Mouse (Mus musculus): ENCODE measurements around the gene Lrrc75a. TPM values are rescaled to one million over a fixed set of nuclear protein-coding genes. Genes with fewer than 3 reads are reported as not detected.

The Lrrc75a gene
- polyA plus RNA-seq, 1 experiment from 2014 or later: 10.6 TPM

GRCm38 (mm10) chr11:62646958-62647515 is 1.3 kb downstream of the Lrrc75a start:
- ATAC-seq: no peak
- Histone ChIP-seq H3K27ac (ENCODE audit: low read length) (no peak overlapping the region), H3K27me3 (replicated peaks; ENCODE audit: control insufficient read depth, insufficient read depth, low read length) (no peaks in the 10 kb centered on the region), H3K4me2 (ENCODE audit: low read length) (peak overlapping the region; percentile 92), H3K4me1 (replicated peaks; ENCODE audit: control insufficient read depth, insufficient read depth, low read length) (peaks cover 47% of the 10 kb centered on the region), H3K36me3 (ENCODE audit: control insufficient read depth, insufficient read depth) (no peaks in the 10 kb centered on the region), H3K9ac (replicated peaks; ENCODE audit: low read depth, low read length) (peak overlapping the region; percentile 81; the same call in 1 of the 2 replicates), H3K4me3 (replicated peaks; ENCODE audit: low read length) (peak overlapping the region; percentile 74), H3K9me3 (ENCODE audit: control insufficient read depth, low read length) (no peaks in the 10 kb centered on the region)
- WGBS: 57% methylated on average over 7 of the region's 7 CpGs

- no peak for ATAC-seq
- peak overlapping the region; percentile 92 for H3K4me2 ChIP-seq (ENCODE audit: low read length)
- H3K27ac ChIP-seq (ENCODE audit: low read length): no peak overlapping the region; the same call in 1 of the 2 replicates
- peak overlapping the region; percentile 27 for H3K4me3 ChIP-seq (replicated peaks; ENCODE audit: low read length)
- H3K9me3 ChIP-seq (ENCODE audit: control insufficient read depth, low read length): no peaks in the 10 kb centered on the region
- H3K9ac ChIP-seq (replicated peaks; ENCODE audit: low read depth, low read length): peak overlapping the region; percentile 49
- no peaks in the 10 kb centered on the region for H3K36me3 ChIP-seq (ENCODE audit: control insufficient read depth, insufficient read depth)
- WGBS: 14% methylated on average over 4 of the region's 4 CpGs
- H3K27me3 ChIP-seq (replicated peaks; ENCODE audit: control insufficient read depth, insufficient read depth, low read length): no peaks in the 10 kb centered on the region
- peaks cover 47% of the 10 kb centered on the region for H3K4me1 ChIP-seq (replicated peaks; ENCODE audit: control insufficient read depth, insufficient read depth, low read length)
Observed at GRCm38 (mm10) chr11:62646495-62646843, 1.9 kb downstream of the Lrrc75a start.

- Histone ChIP-seq H3K36me3 (ENCODE audit: control insufficient read depth, insufficient read depth) (no peaks in the 10 kb centered on the region), H3K9ac (replicated peaks; ENCODE audit: low read depth, low read length) (peak overlapping the region; percentile 49), H3K27me3 (replicated peaks; ENCODE audit: control insufficient read depth, insufficient read depth, low read length) (no peaks in the 10 kb centered on the region), H3K4me2 (ENCODE audit: low read length) (peak overlapping the region; percentile 92), H3K27ac (ENCODE audit: low read length) (no peak overlapping the region; the same call in 1 of the 2 replicates), H3K4me1 (replicated peaks; ENCODE audit: control insufficient read depth, insufficient read depth, low read length) (peaks cover 47% of the 10 kb centered on the region), H3K4me3 (replicated peaks; ENCODE audit: low read length) (peak overlapping the region; percentile 27), H3K9me3 (ENCODE audit: control insufficient read depth, low read length) (no peaks in the 10 kb centered on the region)
- 33% methylated on average over 8 of the region's 8 CpGs for WGBS
- ATAC-seq: no peak
Observed at GRCm38 (mm10) chr11:62645732-62646494, 2.4 kb downstream of the Lrrc75a start.

GRCm38 (mm10) chr11:62645337-62645675 is 3.0 kb downstream of the Lrrc75a start:
- H3K36me3 ChIP-seq (ENCODE audit: control insufficient read depth, insufficient read depth): no peaks in the 10 kb centered on the region
- H3K9me3 ChIP-seq (ENCODE audit: control insufficient read depth, low read length): no peaks in the 10 kb centered on the region
- H3K27ac ChIP-seq (ENCODE audit: low read length): no peak overlapping the region
- 88% methylated on average over 4 of the region's 4 CpGs for WGBS
- ATAC-seq: no peak
- H3K4me1 ChIP-seq (replicated peaks; ENCODE audit: control insufficient read depth, insufficient read depth, low read length): peaks cover 47% of the 10 kb centered on the region
- H3K27me3 ChIP-seq (replicated peaks; ENCODE audit: control insufficient read depth, insufficient read depth, low read length): no peaks in the 10 kb centered on the region
- no peak overlapping the region for H3K9ac ChIP-seq (replicated peaks; ENCODE audit: low read depth, low read length)
- H3K4me3 ChIP-seq (replicated peaks; ENCODE audit: low read length): no peak overlapping the region
- H3K4me2 ChIP-seq (ENCODE audit: low read length): no peak overlapping the region; the same call in 1 of the 2 replicates

- no peak for ATAC-seq
- Histone ChIP-seq H3K9ac (replicated peaks; ENCODE audit: low read depth, low read length) (no peak overlapping the region), H3K4me3 (replicated peaks; ENCODE audit: low read length) (no peak overlapping the region), H3K9me3 (ENCODE audit: control insufficient read depth, low read length) (no peaks in the 10 kb centered on the region), H3K4me2 (ENCODE audit: low read length) (no peak overlapping the region), H3K27me3 (replicated peaks; ENCODE audit: control insufficient read depth, insufficient read depth, low read length) (no peaks in the 10 kb centered on the region), H3K4me1 (replicated peaks; ENCODE audit: control insufficient read depth, insufficient read depth, low read length) (peaks cover 47% of the 10 kb centered on the region), H3K27ac (ENCODE audit: low read length) (no peak overlapping the region), H3K36me3 (ENCODE audit: control insufficient read depth, insufficient read depth) (no peaks in the 10 kb centered on the region)
- 88% methylated on average over 5 of the region's 5 CpGs for WGBS
Observed at GRCm38 (mm10) chr11:62644602-62645336, 3.6 kb downstream of the Lrrc75a start.

- Histone ChIP-seq H3K27me3 (replicated peaks; ENCODE audit: control insufficient read depth, insufficient read depth, low read length) (no peaks in the 10 kb centered on the region), H3K27ac (ENCODE audit: low read length) (no peak overlapping the region), H3K4me1 (replicated peaks; ENCODE audit: control insufficient read depth, insufficient read depth, low read length) (peaks cover 43% of the 10 kb centered on the region), H3K4me3 (replicated peaks; ENCODE audit: low read length) (no peak overlapping the region), H3K9me3 (ENCODE audit: control insufficient read depth, low read length) (no peaks in the 10 kb centered on the region), H3K4me2 (ENCODE audit: low read length) (no peak overlapping the region), H3K9ac (replicated peaks; ENCODE audit: low read depth, low read length) (no peak overlapping the region), H3K36me3 (ENCODE audit: control insufficient read depth, insufficient read depth) (no peaks in the 10 kb centered on the region)
- no peak for ATAC-seq
- 83% methylated on average over 10 of the region's 10 CpGs for WGBS
Observed at GRCm38 (mm10) chr11:62643681-62644363, 4.5 kb downstream of the Lrrc75a start.

GRCm38 (mm10) chr11:62643011-62643631 is 5.2 kb downstream of the Lrrc75a start:
- Histone ChIP-seq H3K27me3 (replicated peaks; ENCODE audit: control insufficient read depth, insufficient read depth, low read length) (no peaks in the 10 kb centered on the region), H3K36me3 (ENCODE audit: control insufficient read depth, insufficient read depth) (no peaks in the 10 kb centered on the region), H3K4me2 (ENCODE audit: low read length) (no peak overlapping the region), H3K9me3 (ENCODE audit: control insufficient read depth, low read length) (no peaks in the 10 kb centered on the region), H3K9ac (replicated peaks; ENCODE audit: low read depth, low read length) (no peak overlapping the region), H3K4me3 (replicated peaks; ENCODE audit: low read length) (no peak overlapping the region), H3K4me1 (replicated peaks; ENCODE audit: control insufficient read depth, insufficient read depth, low read length) (peaks cover 43% of the 10 kb centered on the region), H3K27ac (ENCODE audit: low read length) (no peak overlapping the region)
- WGBS: 53% methylated on average over 8 of the region's 8 CpGs
- no peak for ATAC-seq

- no peak overlapping the region for H3K27ac ChIP-seq (ENCODE audit: low read length)
- no peak for ATAC-seq
- WGBS: 41% methylated on average over 11 of the region's 11 CpGs
- H3K4me3 ChIP-seq (replicated peaks; ENCODE audit: low read length): no peak overlapping the region
- no peaks in the 10 kb centered on the region for H3K9me3 ChIP-seq (ENCODE audit: control insufficient read depth, low read length)
- no peak overlapping the region for H3K9ac ChIP-seq (replicated peaks; ENCODE audit: low read depth, low read length)
- no peaks in the 10 kb centered on the region for H3K27me3 ChIP-seq (replicated peaks; ENCODE audit: control insufficient read depth, insufficient read depth, low read length)
- no peak overlapping the region for H3K4me2 ChIP-seq (ENCODE audit: low read length)
- H3K36me3 ChIP-seq (ENCODE audit: control insufficient read depth, insufficient read depth): no peaks in the 10 kb centered on the region
- H3K4me1 ChIP-seq (replicated peaks; ENCODE audit: control insufficient read depth, insufficient read depth, low read length): peaks cover 37% of the 10 kb centered on the region
Observed at GRCm38 (mm10) chr11:62642023-62642844, 6.1 kb downstream of the Lrrc75a start.

Data from forebrain, embryonic 16.5 days (tissue).